In the genomic region with DNA sequence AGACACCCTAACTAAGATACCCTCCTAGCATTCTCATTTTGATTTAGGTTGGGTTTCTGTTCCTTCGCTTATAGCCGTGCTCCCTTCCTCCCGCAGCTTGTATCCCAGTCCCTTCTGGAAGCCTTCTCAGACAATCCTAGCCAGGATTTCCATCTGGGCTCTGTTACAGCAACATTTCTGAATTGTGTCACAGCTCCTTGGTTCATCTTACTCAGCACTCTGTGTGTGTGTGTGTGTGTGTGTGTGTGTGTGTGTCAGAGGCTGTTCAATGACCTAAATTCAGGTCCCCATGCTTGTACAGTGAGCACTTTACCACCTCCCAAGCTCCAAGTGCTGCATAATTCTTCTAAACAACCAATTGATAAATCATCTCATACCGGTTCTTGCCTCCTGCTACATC, we compare ENCODE assay signal across 13 mouse cellular contexts. TPM values are rescaled to one million over a fixed set of nuclear protein-coding genes. Genes with fewer than 3 reads are reported as not detected.
DNase-seq lines count a peak whose midpoint lies in the region; TF ChIP-seq lines count a peak whose summit lies in the region.
"Had no signal": no experiment of that assay in that cellular context is flagged by ENCODE, and none has a peak within 500 bp of the region (broad histone marks: within the 10 kb centered on the region; RNA-seq: fewer than 3 reads in every experiment).

No protein-coding gene starts in this region.

- no peaks in the 10 kb centered on the region for H3K36me3 ChIP-seq in kidney, adult 2 months (ENCODE audit: control insufficient read depth, insufficient read depth, low read length)
- H3K36me3 ChIP-seq: embryonic facial prominence, embryonic 12.5 days; heart, embryonic 13.5 days; liver, embryonic 13.5 days had no signal

- 87% methylated on average over 4 of the region's 4 CpGs for WGBS in kidney, adult 2 months

- no peak overlapping the region for H3K4me3 ChIP-seq in kidney, adult 2 months (ENCODE audit: insufficient read depth, low read depth, low read length)
- H3K4me3 ChIP-seq: embryonic facial prominence, embryonic 12.5 days; heart, embryonic 13.5 days; liver, embryonic 13.5 days had no signal

- no peak overlapping the region for H3K27ac ChIP-seq in kidney, adult 2 months (ENCODE audit: insufficient read depth, low read depth, low read length)
- H3K27ac ChIP-seq: embryonic facial prominence, embryonic 12.5 days; heart, embryonic 13.5 days; liver, embryonic 13.5 days had no signal

- H3K4me1 ChIP-seq in kidney, adult 2 months (ENCODE audit: control insufficient read depth, insufficient read depth, low read length) = no peaks in the 10 kb centered on the region
- H3K4me1 ChIP-seq: embryonic facial prominence, embryonic 12.5 days; liver, embryonic 13.5 days had no signal

- no peak for TF ChIP-seq POLR2A in kidney, adult 2 months (IDR thresholded peaks at IDR 0.05; ENCODE audit: low read depth, low read length)

- peak; percentile 18 for DNase-seq in kidney, postnatal 10 days
- DNase-seq in kidney, adult 2 months = no peak
- DNase-seq in retina, postnatal 1 day = peak; percentile 36
- DNase-seq in retina, embryonic 14.5 days (ENCODE audit: low spot score) = no peak
- peak; percentile 24 for DNase-seq in gastrocnemius, postnatal 25 days
- peak; percentile 42 to 66 for DNase-seq in right cerebral cortex, postnatal 10 days (ENCODE audit: low spot score in 2 of 2)
- no peak for DNase-seq in cerebellum, adult 9-11 months
- DNase-seq in thymus, postnatal 25 days = no peak
- DNase-seq: kidney, adult 9 months; liver, embryonic 13.5 days; spleen, adult 18-20 months had no signal

- no peaks in the 10 kb centered on the region for H3K27me3 ChIP-seq in kidney, adult 2 months (replicated peaks; ENCODE audit: control insufficient read depth, insufficient read depth, low read length)
- H3K27me3 ChIP-seq: embryonic facial prominence, embryonic 12.5 days; liver, embryonic 13.5 days had no signal

- TF ChIP-seq CTCF in kidney, adult 2 months (conservative IDR thresholded peaks at IDR 0.05; ENCODE audit: insufficient read depth, insufficient read length, low read depth, low read length) = no peak

RNA-seq across cellular contexts. Expression of a gene that starts 14.0 kb away (rescaled TPM):
- 4.6 and 5.1 TPM in 2 replicates for polyA plus RNA-seq in kidney, adult 2 months (2012; rRNA removed)
- 1 to 10 TPM; 1.8 to 2.5 TPM for total RNA-seq in gastrocnemius, postnatal 25 days (2021)

Comparison
In these comparisons a context has a peak if more than half of its experiments do, and no peak if none do; other contexts are left out.
1. DNase-seq: peak in kidney, postnatal 10 days (single experiment), retina, postnatal 1 day (single experiment), gastrocnemius, postnatal 25 days (single experiment) and right cerebral cortex, postnatal 10 days (2 of 2); none in kidney, adult 2 months (single experiment), retina, embryonic 14.5 days (single experiment), cerebellum, adult 9-11 months (single experiment) and thymus, postnatal 25 days (single experiment).